Mouse (Mus musculus) G1E (cell line): Measurements from ENCODE around the gene Marveld2.

ENCODE experiments used
- CTCF ChIP-seq: IDR thresholded peaks from 2 replicates; pipeline ENCODE4 v1.5.1; 2012; ENCODE audit warnings: low read depth, low read length, inconsistent platforms, mixed read lengths
- GATA1 ChIP-seq: IDR thresholded peaks from 2 replicates; pipeline ENCODE4 v1.6.1; 2012; ENCODE audit warnings: borderline replicate concordance, low read length, inconsistent platforms, mixed read lengths

DNA sequence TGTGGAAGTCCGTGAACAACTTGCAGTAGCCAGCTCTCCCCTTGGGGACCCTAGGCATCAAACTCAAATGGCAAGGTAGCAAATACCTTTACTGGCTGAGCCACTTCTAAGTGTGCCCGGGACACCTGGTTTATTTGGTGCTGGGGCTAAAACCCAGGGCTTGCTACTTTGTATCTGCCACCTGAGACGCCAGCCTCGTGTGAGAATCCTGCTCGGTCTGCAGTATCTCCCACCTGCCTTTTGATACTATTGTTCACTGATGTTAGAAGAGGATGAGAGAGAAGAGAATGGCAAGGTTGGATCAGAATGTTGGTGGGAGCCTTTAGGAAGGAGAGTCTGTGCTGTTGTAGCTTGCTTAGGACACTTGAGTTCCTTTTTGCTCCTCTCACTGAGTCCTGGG is 41.3 kb upstream of the Marveld2 start:
- TF ChIP-seq CTCF (no peak), GATA1 (no peak)
